Mouse (Mus musculus): ENCODE results near the gene Cachd1.

The Cachd1 gene

DNA sequence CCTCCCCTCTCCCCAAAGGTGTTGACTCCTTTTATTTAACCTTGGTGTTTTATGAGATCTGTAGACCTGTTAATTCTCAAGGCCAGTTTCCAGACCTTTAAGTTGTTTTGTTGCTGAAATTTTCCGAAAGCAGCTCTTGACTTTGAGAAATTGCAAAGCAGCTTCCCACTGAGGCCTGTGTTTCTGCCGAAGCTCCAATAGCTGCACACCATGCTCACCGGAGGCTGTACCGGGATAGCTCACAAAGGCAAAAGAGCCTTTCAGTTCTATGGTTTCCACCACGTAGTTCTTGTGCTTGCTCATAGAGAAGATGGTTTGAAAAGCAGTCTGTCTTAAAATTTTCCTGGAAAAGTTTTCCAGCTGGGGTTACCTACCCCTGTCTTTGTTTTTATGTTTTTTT is 3.2 kb downstream of the Cachd1 start:
- Histone ChIP-seq H3K9me3 (ENCODE audit: low read length) (peaks cover 7% of the 10 kb centered on the region), H3K36me3 (ENCODE audit: insufficient read depth, low read length) (no peaks in the 10 kb centered on the region), H3K4me1 (replicated peaks; ENCODE audit: low read depth, low read length) (peaks cover 46% of the 10 kb centered on the region), H3K27me3 (ENCODE audit: insufficient read depth, low read length) (peaks cover 68% of the 10 kb centered on the region), H3K4me3 (replicated peaks; ENCODE audit: low read length) (no peak overlapping the region)
- no peak for TF ChIP-seq CTCF (conservative IDR thresholded peaks at IDR 0.05; ENCODE audit: low read length)
- TF ChIP-seq POU5F1 (IDR thresholded peaks at IDR 0.05; ENCODE audit: borderline replicate concordance, low read length), result no peak
- TF ChIP-seq NANOG (IDR thresholded peaks at IDR 0.05; ENCODE audit: borderline replicate concordance, low read length), result no peak

DNA sequence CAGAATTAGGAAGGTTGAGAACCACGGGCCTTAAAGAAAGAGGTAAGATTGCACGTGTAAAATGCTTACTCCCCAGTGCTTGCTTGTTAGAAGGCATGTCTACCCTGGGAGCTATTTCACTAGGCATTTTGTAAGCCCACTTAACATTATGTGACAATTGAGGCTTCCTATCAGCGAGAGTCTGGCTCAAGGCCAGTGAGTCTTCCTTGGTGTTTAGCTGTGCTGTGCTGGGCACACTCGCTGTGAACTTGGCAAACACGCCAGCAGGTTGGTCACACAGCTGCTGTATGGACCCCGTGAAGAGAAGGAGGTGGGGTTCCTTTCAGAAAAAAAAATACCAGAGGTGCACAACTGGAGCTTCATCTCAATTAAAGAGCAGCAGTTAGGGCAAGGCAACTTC is 4.4 kb downstream of the Cachd1 start:
- H3K4me3 ChIP-seq (replicated peaks; ENCODE audit: low read length), result no peak overlapping the region
- peaks cover 7% of the 10 kb centered on the region for H3K9me3 ChIP-seq (ENCODE audit: low read length)
- TF ChIP-seq CTCF (conservative IDR thresholded peaks at IDR 0.05; ENCODE audit: low read length) (no peak), NANOG (IDR thresholded peaks at IDR 0.05; ENCODE audit: borderline replicate concordance, low read length) (no peak), POU5F1 (IDR thresholded peaks at IDR 0.05; ENCODE audit: borderline replicate concordance, low read length) (no peak)
- peaks cover 57% of the 10 kb centered on the region for H3K27me3 ChIP-seq (ENCODE audit: insufficient read depth, low read length)
- no peaks in the 10 kb centered on the region for H3K36me3 ChIP-seq (ENCODE audit: insufficient read depth, low read length)
- peaks cover 45% of the 10 kb centered on the region for H3K4me1 ChIP-seq (replicated peaks; ENCODE audit: low read depth, low read length)

DNA sequence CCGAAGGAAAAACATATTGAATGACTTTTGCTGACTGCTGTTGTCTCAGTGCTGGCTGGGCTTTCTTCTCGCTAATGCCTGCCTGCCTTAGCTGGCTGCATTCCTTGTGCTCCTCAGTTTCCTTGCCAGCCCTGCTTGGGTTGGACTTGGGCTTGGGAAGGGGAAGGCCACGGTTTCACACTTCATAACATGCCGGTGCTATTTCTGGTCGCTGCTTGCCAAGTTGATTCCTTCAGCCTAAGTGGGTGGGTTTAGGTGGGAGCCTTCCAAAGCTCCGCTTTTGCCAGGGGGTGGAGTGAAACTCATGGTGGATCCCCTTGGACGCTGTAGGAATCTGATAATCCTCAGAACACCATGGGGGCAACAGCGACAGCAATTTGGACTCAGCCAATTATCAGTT is 5.9 kb downstream of the Cachd1 start:
- peaks cover 42% of the 10 kb centered on the region for H3K4me1 ChIP-seq (replicated peaks; ENCODE audit: low read depth, low read length)
- no peak for TF ChIP-seq POU5F1 (IDR thresholded peaks at IDR 0.05; ENCODE audit: borderline replicate concordance, low read length)
- TF ChIP-seq CTCF (conservative IDR thresholded peaks at IDR 0.05; ENCODE audit: low read length), result no peak
- no peak for TF ChIP-seq NANOG (IDR thresholded peaks at IDR 0.05; ENCODE audit: borderline replicate concordance, low read length)
- peaks cover 7% of the 10 kb centered on the region for H3K9me3 ChIP-seq (ENCODE audit: low read length)
- no peak overlapping the region for H3K4me3 ChIP-seq (replicated peaks; ENCODE audit: low read length)
- no peaks in the 10 kb centered on the region for H3K36me3 ChIP-seq (ENCODE audit: insufficient read depth, low read length)
- H3K27me3 ChIP-seq (ENCODE audit: insufficient read depth, low read length), result peaks cover 46% of the 10 kb centered on the region

DNA sequence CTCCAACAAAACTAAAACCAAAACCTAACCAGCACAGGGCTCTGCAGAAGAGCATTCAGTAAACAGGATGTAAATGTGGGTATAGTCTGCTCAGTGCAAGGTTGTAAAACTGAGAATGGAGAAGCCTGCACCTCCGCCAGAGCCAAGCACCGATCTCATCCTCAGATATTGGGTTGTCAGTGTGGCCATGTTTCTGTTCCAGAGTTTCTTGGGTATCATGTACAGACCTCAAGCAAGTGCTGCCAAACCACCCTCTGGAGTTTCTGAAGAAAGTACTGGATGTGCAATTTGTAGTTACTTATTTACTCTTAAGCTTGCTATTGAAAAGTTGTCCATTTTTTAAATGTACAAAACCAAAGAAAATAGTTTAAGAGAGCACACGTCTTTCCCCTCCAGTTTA is 6.4 kb downstream of the Cachd1 start:
- TF ChIP-seq NANOG (IDR thresholded peaks at IDR 0.05; ENCODE audit: borderline replicate concordance, low read length) (no peak), CTCF (conservative IDR thresholded peaks at IDR 0.05; ENCODE audit: low read length) (no peak), POU5F1 (IDR thresholded peaks at IDR 0.05; ENCODE audit: borderline replicate concordance, low read length) (no peak)
- Histone ChIP-seq H3K9me3 (ENCODE audit: low read length) (peaks cover 7% of the 10 kb centered on the region), H3K36me3 (ENCODE audit: insufficient read depth, low read length) (no peaks in the 10 kb centered on the region), H3K4me1 (replicated peaks; ENCODE audit: low read depth, low read length) (peaks cover 39% of the 10 kb centered on the region), H3K4me3 (replicated peaks; ENCODE audit: low read length) (no peak overlapping the region), H3K27me3 (ENCODE audit: insufficient read depth, low read length) (peaks cover 40% of the 10 kb centered on the region)

DNA sequence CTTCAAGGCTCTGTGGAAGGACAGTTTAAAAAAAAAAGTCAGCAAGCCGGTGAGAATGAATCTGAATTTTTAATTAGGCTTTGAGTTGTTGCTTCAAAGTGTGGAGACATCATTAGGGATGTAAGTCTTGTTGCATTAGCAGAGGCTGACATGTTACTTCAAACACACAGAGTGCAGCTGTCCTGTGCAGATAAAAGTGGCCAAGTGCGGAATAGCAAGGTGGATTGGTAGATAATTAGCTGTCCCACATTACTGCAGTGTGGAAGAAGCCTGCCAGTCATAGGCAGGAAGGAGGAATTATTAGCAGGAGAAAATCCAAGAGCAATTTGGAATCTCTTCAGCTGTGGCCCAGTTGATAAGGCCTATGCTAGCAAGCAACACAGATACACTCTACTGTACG is 10.7 kb downstream of the Cachd1 start:
- TF ChIP-seq POU5F1 (IDR thresholded peaks at IDR 0.05; ENCODE audit: borderline replicate concordance, low read length) (no peak), CTCF (conservative IDR thresholded peaks at IDR 0.05; ENCODE audit: low read length) (no peak)
- Histone ChIP-seq H3K9me3 (ENCODE audit: low read length) (peaks cover 7% of the 10 kb centered on the region), H3K4me1 (replicated peaks; ENCODE audit: low read depth, low read length) (peaks cover 34% of the 10 kb centered on the region), H3K4me3 (replicated peaks; ENCODE audit: low read length) (no peak overlapping the region), H3K27me3 (ENCODE audit: insufficient read depth, low read length) (0 out of 2 replicates have a peak, but pooled peaks cover 4% of the 10 kb centered on the region), H3K36me3 (ENCODE audit: insufficient read depth, low read length) (no peaks in the 10 kb centered on the region)

DNA sequence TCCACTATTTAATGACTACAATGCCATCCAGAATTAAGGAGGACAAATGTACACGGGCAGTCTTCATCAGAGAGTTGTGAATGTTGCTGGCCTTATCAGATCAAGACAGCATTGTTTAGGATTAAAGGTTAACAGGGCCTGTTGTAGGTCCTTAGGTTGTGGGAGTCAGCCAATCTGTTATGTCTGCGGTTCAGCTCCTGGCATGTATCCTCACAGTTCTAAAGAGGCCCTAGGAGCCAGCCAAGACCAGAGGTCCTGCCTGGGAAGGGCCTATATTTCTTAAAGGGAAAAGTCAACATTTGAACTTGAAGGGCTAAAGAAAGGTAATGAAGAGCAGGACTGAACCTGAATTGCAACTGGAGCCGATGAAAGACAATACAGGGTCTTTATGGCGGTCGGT is 13.7 kb downstream of the Cachd1 start:
- Histone ChIP-seq H3K4me3 (replicated peaks; ENCODE audit: low read length) (no peak overlapping the region), H3K4me1 (replicated peaks; ENCODE audit: low read depth, low read length) (peaks cover 64% of the 10 kb centered on the region), H3K9me3 (ENCODE audit: low read length) (no peaks in the 10 kb centered on the region), H3K27me3 (ENCODE audit: insufficient read depth, low read length) (no peaks in the 10 kb centered on the region), H3K36me3 (ENCODE audit: insufficient read depth, low read length) (no peaks in the 10 kb centered on the region)
- TF ChIP-seq POU5F1 (IDR thresholded peaks at IDR 0.05; ENCODE audit: borderline replicate concordance, low read length) (no peak), NANOG (IDR thresholded peaks at IDR 0.05; ENCODE audit: borderline replicate concordance, low read length) (no peak), CTCF (conservative IDR thresholded peaks at IDR 0.05; ENCODE audit: low read length) (no peak)

DNA sequence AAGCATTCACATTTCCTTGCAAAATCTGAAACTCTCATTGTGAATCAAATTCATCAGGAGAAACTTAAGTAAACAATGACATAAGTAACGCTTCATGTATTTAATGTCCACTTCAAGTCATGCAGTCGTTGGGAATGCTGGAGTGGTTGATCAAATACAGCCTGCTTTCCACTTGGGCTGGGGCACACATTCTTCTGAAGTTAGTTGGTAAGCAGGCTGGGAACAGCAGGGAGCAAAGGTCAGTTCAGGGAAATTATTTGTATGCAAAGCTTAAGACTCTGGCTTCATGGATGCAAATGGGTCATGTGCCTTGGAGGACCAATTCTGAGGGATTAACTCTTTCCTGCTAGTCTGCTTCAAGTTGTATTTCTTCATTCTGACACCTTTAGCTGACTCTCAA is 16.7 kb downstream of the Cachd1 start:
- no peak overlapping the region for H3K4me3 ChIP-seq (replicated peaks; ENCODE audit: low read length)
- no peak for TF ChIP-seq POU5F1 (IDR thresholded peaks at IDR 0.05; ENCODE audit: borderline replicate concordance, low read length)
- peak; percentile 17; the same call in 1 of the 2 replicates for TF ChIP-seq NANOG (IDR thresholded peaks at IDR 0.05; ENCODE audit: borderline replicate concordance, low read length)
- no peak for TF ChIP-seq CTCF (conservative IDR thresholded peaks at IDR 0.05; ENCODE audit: low read length)

DNA sequence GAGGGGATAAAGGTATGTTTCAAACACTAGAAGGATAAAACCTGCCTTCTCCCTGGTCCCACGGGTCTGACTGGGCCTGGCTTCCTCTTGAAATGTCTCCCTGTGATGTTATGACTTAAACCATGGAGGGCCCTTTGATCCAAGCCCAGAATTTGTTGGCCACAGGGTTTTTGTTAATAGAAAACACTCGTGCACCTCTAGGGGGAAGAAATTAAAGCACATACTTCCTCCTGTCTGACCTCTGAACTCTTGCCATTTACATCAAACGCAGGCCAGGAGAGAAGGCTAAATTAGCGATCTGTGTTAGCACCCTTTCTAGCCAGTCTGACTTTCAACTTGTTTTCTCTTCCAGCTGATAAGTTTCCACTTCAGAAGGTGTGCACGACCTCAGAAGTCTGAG is 19.0 kb downstream of the Cachd1 start:
- peaks cover 87% of the 10 kb centered on the region for H3K4me1 ChIP-seq (replicated peaks; ENCODE audit: low read depth, low read length)
- no peaks in the 10 kb centered on the region for H3K9me3 ChIP-seq (ENCODE audit: low read length)
- TF ChIP-seq POU5F1 (IDR thresholded peaks at IDR 0.05; ENCODE audit: borderline replicate concordance, low read length) (no peak), NANOG (IDR thresholded peaks at IDR 0.05; ENCODE audit: borderline replicate concordance, low read length) (no peak), CTCF (conservative IDR thresholded peaks at IDR 0.05; ENCODE audit: low read length) (no peak)
- H3K4me3 ChIP-seq (replicated peaks; ENCODE audit: low read length), result no peak overlapping the region
- no peaks in the 10 kb centered on the region for H3K27me3 ChIP-seq (ENCODE audit: insufficient read depth, low read length)
- H3K36me3 ChIP-seq (ENCODE audit: insufficient read depth, low read length), result no peaks in the 10 kb centered on the region

More for the DNA sequence above, 16.7 kb downstream of the Cachd1 start:
- H3K27me3 ChIP-seq (ENCODE audit: insufficient read depth, low read length), result no peaks in the 10 kb centered on the region
- no peaks in the 10 kb centered on the region for H3K9me3 ChIP-seq (ENCODE audit: low read length)
- H3K4me1 ChIP-seq (replicated peaks; ENCODE audit: low read depth, low read length), result peaks cover 89% of the 10 kb centered on the region
- H3K36me3 ChIP-seq (ENCODE audit: insufficient read depth, low read length), result no peaks in the 10 kb centered on the region

DNA sequence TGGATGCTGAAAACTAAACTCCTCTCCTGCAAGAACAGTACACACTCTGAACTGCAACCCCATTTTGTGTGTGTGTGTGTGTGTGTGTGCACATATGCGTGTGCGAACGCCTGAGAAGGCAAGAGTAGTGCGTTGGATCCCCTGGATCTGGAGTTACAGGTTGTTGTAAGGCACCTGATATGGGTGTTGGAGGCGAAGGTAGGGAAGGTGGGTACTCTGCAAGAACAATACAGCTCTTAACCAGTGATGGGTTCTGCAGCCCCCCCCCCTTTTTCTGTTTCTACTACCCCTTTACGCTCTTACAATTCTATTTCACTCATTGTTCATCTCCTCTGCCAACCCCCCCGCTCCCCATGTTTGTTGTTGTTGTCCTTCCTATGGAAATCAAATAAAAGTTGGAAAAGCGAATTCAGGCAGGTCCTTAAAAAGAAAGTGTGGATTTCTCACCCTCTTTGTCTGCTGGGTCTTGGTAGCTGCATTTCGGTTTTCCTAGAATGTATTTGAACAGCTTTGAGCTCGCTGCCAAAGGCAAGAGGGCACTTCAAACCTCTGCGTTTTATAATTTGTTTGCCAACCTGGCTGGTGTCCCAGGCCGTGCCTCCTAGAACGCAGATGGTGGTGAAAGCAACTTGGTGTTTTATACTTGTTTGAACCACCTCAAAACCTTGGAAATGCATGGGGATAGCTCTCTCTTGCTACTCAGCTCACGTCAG is 24.4 kb downstream of the Cachd1 start:
- TF ChIP-seq CTCF (conservative IDR thresholded peaks at IDR 0.05; ENCODE audit: low read length) (no peak), POU5F1 (IDR thresholded peaks at IDR 0.05; ENCODE audit: borderline replicate concordance, low read length) (no peak), NANOG (IDR thresholded peaks at IDR 0.05; ENCODE audit: borderline replicate concordance, low read length) (no peak)
- Histone ChIP-seq H3K4me1 (replicated peaks; ENCODE audit: low read depth, low read length) (peaks cover 64% of the 10 kb centered on the region), H3K27me3 (ENCODE audit: insufficient read depth, low read length) (no peaks in the 10 kb centered on the region), H3K9me3 (ENCODE audit: low read length) (no peaks in the 10 kb centered on the region), H3K4me3 (replicated peaks; ENCODE audit: low read length) (no peak overlapping the region), H3K36me3 (ENCODE audit: insufficient read depth, low read length) (no peaks in the 10 kb centered on the region)
